Mouse (Mus musculus): ENCODE data around the gene Strc.

- TF ChIP-seq POLR2A (IDR thresholded peaks at IDR 0.05; ENCODE audit: low read depth, low read length) = peak; percentile 97
- TF ChIP-seq CTCF (IDR thresholded peaks at IDR 0.05; ENCODE audit: extremely low read depth, insufficient read length, insufficient replicate concordance, low read depth, low read length) = no peak
Observed at GRCm38 (mm10) chr2:121413387-121414042, 26.5 kb upstream of the Strc start, which contains the start of the genes Pdia3 and Catsper2.
